ENCODE assay signal across 23 mouse cellular contexts in the genomic region with DNA sequence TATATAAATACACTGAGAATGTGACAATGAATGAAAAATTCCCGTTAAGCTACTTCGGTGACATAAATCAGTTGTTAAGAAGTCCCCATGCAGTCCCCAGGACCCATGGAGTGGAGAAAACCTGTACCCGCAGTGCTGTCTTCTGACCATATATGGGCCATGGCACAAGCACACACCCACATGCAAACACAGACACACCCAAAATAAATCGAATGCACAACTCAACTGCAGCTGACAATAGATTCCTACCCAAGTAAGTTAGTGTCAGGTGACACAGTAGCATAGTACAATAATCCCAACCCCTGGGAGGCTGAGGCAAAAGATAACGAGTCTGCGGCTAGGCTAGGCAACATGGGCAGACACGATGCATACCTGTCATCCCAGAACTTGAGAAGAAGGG. TPM values are rescaled to one million over a fixed set of nuclear protein-coding genes. Genes with fewer than 3 reads are reported as not detected.
A peak's percentile ranks its signal among the peaks of the same experiment; 100 is the strongest.
DNase-seq lines count a peak whose midpoint lies in the region; ATAC-seq and TF ChIP-seq lines count a peak whose summit lies in the region.
"Had no signal": no experiment of that assay in that cellular context is flagged by ENCODE, and none has a peak within 500 bp of the region (broad histone marks: within the 10 kb centered on the region; RNA-seq: fewer than 3 reads in every experiment).

No protein-coding gene starts in this region.

- H3K4me1 ChIP-seq in intestine, postnatal 0 days (replicated peaks; ENCODE audit: control insufficient read depth, insufficient read depth, low read length): no peaks in the 10 kb centered on the region
- no peaks in the 10 kb centered on the region for H3K4me1 ChIP-seq in stomach, postnatal 0 days (replicated peaks; ENCODE audit: control insufficient read depth, insufficient read depth)
- no peaks in the 10 kb centered on the region for H3K4me1 ChIP-seq in liver, embryonic 12.5 days
- H3K4me1 ChIP-seq in forebrain, embryonic 16.5 days (replicated peaks; ENCODE audit: control insufficient read depth, insufficient read depth, low read length): no peaks in the 10 kb centered on the region
- H3K4me1 ChIP-seq: forebrain, embryonic 15.5 days; heart, embryonic 10.5 days; heart, embryonic 13.5 days had no signal

- TF ChIP-seq CTCF in intestine, postnatal 0 days (IDR thresholded peaks at IDR 0.05; ENCODE audit: low read depth): no peak
- no peak for TF ChIP-seq CTCF in stomach, postnatal 0 days (IDR thresholded peaks at IDR 0.05; ENCODE audit: low read depth)

- peaks cover 16% of the 10 kb centered on the region for H3K36me3 ChIP-seq in intestine, postnatal 0 days (ENCODE audit: control insufficient read depth, insufficient read depth)
- no peaks in the 10 kb centered on the region; the same call in none of the 2 replicates for H3K36me3 ChIP-seq in stomach, postnatal 0 days (ENCODE audit: control insufficient read depth, insufficient read depth, low read length)
- H3K36me3 ChIP-seq in liver, embryonic 12.5 days: peaks cover 92% of the 10 kb centered on the region
- H3K36me3 ChIP-seq in forebrain, embryonic 16.5 days (ENCODE audit: control insufficient read depth, insufficient read depth): peaks cover 3% of the 10 kb centered on the region; the same call in 1 of the 2 replicates

- no peak for TF ChIP-seq EP300 in stomach, postnatal 0 days (optimal IDR thresholded peaks at IDR 0.05)

- no peak overlapping the region for H3K4me2 ChIP-seq in intestine, postnatal 0 days (replicated peaks; ENCODE audit: low read depth)
- no peak overlapping the region for H3K4me2 ChIP-seq in stomach, postnatal 0 days (replicated peaks; ENCODE audit: low read depth)
- no peak overlapping the region for H3K4me2 ChIP-seq in liver, embryonic 12.5 days
- H3K4me2 ChIP-seq in forebrain, embryonic 16.5 days (ENCODE audit: low read length): no peak overlapping the region
- H3K4me2 ChIP-seq: forebrain, embryonic 15.5 days; heart, embryonic 13.5 days; hindbrain, embryonic 14.5 days had no signal

- no peak overlapping the region for H3K27ac ChIP-seq in intestine, postnatal 0 days (ENCODE audit: low read depth, low read length)
- no peak overlapping the region for H3K27ac ChIP-seq in stomach, postnatal 0 days (replicated peaks)
- no peak overlapping the region for H3K27ac ChIP-seq in liver, embryonic 12.5 days
- no peak overlapping the region for H3K27ac ChIP-seq in forebrain, embryonic 16.5 days (ENCODE audit: low read length)
- H3K27ac ChIP-seq: forebrain, embryonic 15.5 days; heart, adult 2 months; heart, embryonic 10.5 days; heart, embryonic 13.5 days; hindbrain, embryonic 14.5 days; hindbrain, postnatal 0 days had no signal

- WGBS in intestine, postnatal 0 days: 64% methylated on average over 7 of the region's 7 CpGs
- 76% methylated on average over 7 of the region's 7 CpGs for WGBS in stomach, postnatal 0 days
- WGBS in liver, embryonic 12.5 days (ENCODE audit: insufficient replicate concordance): 83% methylated on average over 7 of the region's 7 CpGs
- 83% methylated on average over 7 of the region's 7 CpGs for WGBS in forebrain, embryonic 16.5 days

- H3K27me3 ChIP-seq in intestine, postnatal 0 days (replicated peaks; ENCODE audit: control insufficient read depth, insufficient read depth, low read length): no peaks in the 10 kb centered on the region
- no peaks in the 10 kb centered on the region for H3K27me3 ChIP-seq in stomach, postnatal 0 days (ENCODE audit: control insufficient read depth, insufficient read depth, low read length)
- no peaks in the 10 kb centered on the region for H3K27me3 ChIP-seq in liver, embryonic 12.5 days (replicated peaks)
- H3K27me3 ChIP-seq in forebrain, embryonic 16.5 days (replicated peaks; ENCODE audit: control insufficient read depth, insufficient read depth, low read length): no peaks in the 10 kb centered on the region
- H3K27me3 ChIP-seq: forebrain, embryonic 15.5 days; heart, embryonic 13.5 days had no signal

- peak; percentile 67 for ATAC-seq in intestine, postnatal 0 days
- peak; percentile 68 for ATAC-seq in stomach, postnatal 0 days (ENCODE audit: low FRiP score, low TSS enrichment)
- no peak for ATAC-seq in liver, embryonic 12.5 days
- ATAC-seq in forebrain, embryonic 16.5 days: no peak
- ATAC-seq: CD4-positive, CD25-positive, alpha-beta regulatory T cell, adult 4 months; forebrain, embryonic 15.5 days; hindbrain, postnatal 0 days; inflammation-experienced regulatory T-cells, adult 6 months had no signal

- H3K9ac ChIP-seq in intestine, postnatal 0 days (ENCODE audit: low read depth, low read length): no peak overlapping the region
- no peak overlapping the region for H3K9ac ChIP-seq in stomach, postnatal 0 days (ENCODE audit: low read length)
- no peak overlapping the region for H3K9ac ChIP-seq in liver, embryonic 12.5 days
- no peak overlapping the region for H3K9ac ChIP-seq in forebrain, embryonic 16.5 days (replicated peaks; ENCODE audit: low read depth, low read length)
- H3K9ac ChIP-seq: forebrain, embryonic 15.5 days; heart, embryonic 13.5 days; hindbrain, embryonic 14.5 days had no signal

- peak; percentile 23 for DNase-seq in ZHBTc4 (ENCODE audit: low read depth, low spot score)
- no peak for DNase-seq in stomach, postnatal 0 days (ENCODE audit: low spot score)
- no peak for DNase-seq in spleen, postnatal 14 days (ENCODE audit: low spot score in 2 of 2)
- DNase-seq: adrenal gland, adult 2 months; adrenal gland, postnatal 14 days; cerebellum, adult 11-12 months; cerebellum, adult 8-10 months; cerebellum, postnatal 10 days; gastrocnemius, postnatal 10 days; gastrocnemius, postnatal 36 days; heart, adult 2 months; heart, postnatal 14 days; heart, postnatal 4 days had no signal

- no peaks in the 10 kb centered on the region for H3K9me3 ChIP-seq in intestine, postnatal 0 days (ENCODE audit: control insufficient read depth)
- no peaks in the 10 kb centered on the region for H3K9me3 ChIP-seq in stomach, postnatal 0 days (ENCODE audit: control insufficient read depth, low read length)
- no peaks in the 10 kb centered on the region for H3K9me3 ChIP-seq in liver, embryonic 12.5 days (replicated peaks)
- H3K9me3 ChIP-seq in forebrain, embryonic 16.5 days (ENCODE audit: control insufficient read depth, low read length): no peaks in the 10 kb centered on the region
- H3K9me3 ChIP-seq: forebrain, embryonic 15.5 days; heart, embryonic 10.5 days; heart, embryonic 13.5 days had no signal

- no peak overlapping the region for H3K4me3 ChIP-seq in intestine, postnatal 0 days (ENCODE audit: low read depth, low read length)
- H3K4me3 ChIP-seq in stomach, postnatal 0 days (ENCODE audit: low read depth, low read length): no peak overlapping the region
- no peak overlapping the region for H3K4me3 ChIP-seq in liver, embryonic 12.5 days
- no peak overlapping the region for H3K4me3 ChIP-seq in forebrain, embryonic 16.5 days (replicated peaks; ENCODE audit: low read length)
- H3K4me3 ChIP-seq: forebrain, embryonic 15.5 days; heart, adult 2 months; heart, embryonic 10.5 days; heart, embryonic 13.5 days had no signal

RNA-seq across cellular contexts. Expression of a gene that starts 10.1 kb away (rescaled TPM):
- polyA plus RNA-seq in intestine, postnatal 0 days (2015; fragmentation: Nextera tagmentation; extraction: Ambion mirVana): 8.4 and 9.1 TPM in 2 replicates
- polyA plus RNA-seq in stomach, postnatal 0 days (2015; fragmentation: Nextera tagmentation; extraction: Ambion mirVana): 7.8 and 8.6 TPM in 2 replicates
- 45.4 TPM in 2 replicates for polyA plus RNA-seq in liver, embryonic 12.5 days (2016; fragmentation: Nextera tagmentation; extraction: Ambion mirVana)
- polyA plus RNA-seq in forebrain, embryonic 16.5 days (2015; fragmentation: Nextera tagmentation; extraction: Ambion mirVana): 26.2 and 37.0 TPM in 2 replicates

RNA-seq across cellular contexts. Expression of a gene that starts 39.2 kb away (rescaled TPM):
- 12.6 and 15.0 TPM in 2 replicates for polyA plus RNA-seq in intestine, postnatal 0 days (2015; fragmentation: Nextera tagmentation; extraction: Ambion mirVana)
- 23.3 and 28.4 TPM in 2 replicates for polyA plus RNA-seq in stomach, postnatal 0 days (2015; fragmentation: Nextera tagmentation; extraction: Ambion mirVana)
- polyA plus RNA-seq in liver, embryonic 12.5 days (2016; fragmentation: Nextera tagmentation; extraction: Ambion mirVana): 2.8 and 3.4 TPM in 2 replicates
- 6.7 and 8.5 TPM in 2 replicates for polyA plus RNA-seq in forebrain, embryonic 16.5 days (2015; fragmentation: Nextera tagmentation; extraction: Ambion mirVana)

Comparison
In these comparisons a context has a peak if more than half of its experiments do, and no peak if none do; other contexts are left out.
1. ATAC-seq: peak in intestine, postnatal 0 days (single experiment) and stomach, postnatal 0 days (single experiment); none in liver, embryonic 12.5 days (single experiment) and forebrain, embryonic 16.5 days (single experiment).